Mouse (Mus musculus) CD4-positive helper T cell, adult 2 months (primary cell): ENCODE data around the gene Itgb8.
A peak's percentile ranks its signal among the peaks of the same experiment; 100 is the strongest.

Experiments used
- DNase-seq: peaks from one replicate; pipeline ENCODE4 v3.0.0-alpha.2; 2012; ENCODE audit warnings: low read depth, missing footprints, low spot score

Itgb8 gene

GRCm38 (mm10) chr12:119238696-119239415 lies at the start of gene Itgb8:
Gene Itgb8 (minus strand): TSS chr12:119238802.
- DNase-seq, result peak; percentile 78

DNA sequence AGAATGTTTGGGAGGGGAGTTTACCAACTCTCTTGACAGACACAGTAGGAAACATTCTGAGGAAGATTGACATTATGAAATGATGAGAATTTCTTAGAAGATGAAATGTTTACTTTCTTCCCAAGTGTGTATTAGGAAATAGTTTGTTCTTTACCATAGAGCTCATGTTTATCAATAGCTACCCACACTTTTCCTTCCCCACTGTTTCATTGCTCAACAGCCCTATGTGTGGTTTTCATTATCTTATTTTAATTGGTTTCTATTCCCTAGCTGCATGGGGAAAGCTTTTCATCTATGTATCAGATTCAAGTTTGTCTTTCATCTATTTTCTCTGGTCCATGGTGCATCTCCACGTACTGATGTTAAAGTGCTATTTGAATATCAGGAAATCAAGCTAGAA lies 37.7 kb upstream of the Itgb8 start:
- no peak for DNase-seq

- DNase-seq, result no peak
These were observed 35.0 kb upstream of the Itgb8 start for GRCm38 (mm10) chr12:119273605-119274004.

DNA sequence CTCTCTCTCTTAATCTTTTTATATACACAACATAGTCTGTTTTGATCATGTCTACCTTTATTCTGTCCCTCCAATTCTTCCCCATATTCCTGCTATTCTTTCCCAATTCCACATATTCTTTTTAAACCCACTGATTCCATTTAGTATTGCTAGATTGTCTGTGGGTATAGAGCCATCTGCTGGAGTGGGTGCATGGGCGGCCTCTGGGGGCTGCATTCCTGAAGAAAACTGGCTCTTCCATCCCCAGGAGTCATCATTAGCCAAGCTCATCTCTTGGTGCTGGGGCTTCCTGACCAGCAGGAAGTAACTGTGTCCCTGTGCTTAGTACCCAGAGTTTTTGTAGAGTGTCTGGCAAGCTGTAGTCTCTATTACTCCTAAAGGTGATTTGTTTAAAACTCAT lies 33.4 kb upstream of the Itgb8 start:
- DNase-seq, result no peak

- DNase-seq, result no peak
These were observed 31.4 kb upstream of the Itgb8 start for GRCm38 (mm10) chr12:119270036-119270435.

GRCm38 (mm10) chr12:119268723-119269122 lies 30.1 kb upstream of the Itgb8 start:
- no peak for DNase-seq

- DNase-seq, result no peak
These were observed 25.9 kb upstream of the Itgb8 start for GRCm38 (mm10) chr12:119264506-119264905.

DNA sequence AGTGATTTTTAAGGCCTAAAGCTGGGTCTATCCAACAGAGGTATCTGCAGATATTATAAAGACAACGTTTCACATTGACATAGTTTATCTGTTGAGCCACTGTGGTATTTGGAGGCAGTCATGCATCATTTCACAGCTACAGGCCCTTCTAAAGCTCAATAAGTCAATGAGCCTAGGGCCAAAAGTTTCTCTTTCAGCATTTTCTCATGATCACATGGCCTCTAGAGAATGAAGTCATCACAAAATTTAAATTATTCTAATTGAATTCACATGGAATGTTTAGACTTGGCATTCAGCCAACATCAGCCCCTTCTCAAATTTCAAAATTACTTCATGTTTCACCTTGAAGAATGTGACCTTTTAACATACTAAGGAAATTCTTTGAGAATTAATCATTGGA lies 10.0 kb upstream of the Itgb8 start:
- DNase-seq, result no peak

DNA sequence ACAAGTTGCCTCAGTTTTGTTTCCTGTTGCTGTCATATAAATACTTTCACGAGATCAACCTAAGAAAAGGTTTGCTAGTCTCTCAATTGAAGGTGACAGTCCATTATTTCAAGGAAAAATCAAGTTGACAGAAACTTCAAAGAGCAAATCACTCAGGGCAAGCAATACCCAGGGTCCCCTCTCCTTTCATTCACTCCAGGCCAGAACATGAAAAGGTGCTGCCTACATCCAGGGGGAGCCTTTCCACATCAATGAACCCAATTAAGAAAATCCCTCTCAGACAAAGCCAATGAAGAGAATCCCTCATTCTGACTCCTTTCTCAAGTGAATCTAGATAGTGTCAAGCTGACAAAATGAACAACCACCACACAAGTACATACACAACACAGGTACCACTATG lies 2.5 kb upstream of the Itgb8 start:
- DNase-seq, result no peak

GRCm38 (mm10) chr12:119237921-119238695 lies 494 bp downstream of the Itgb8 start:
- DNase-seq, result peak; percentile 38

DNA sequence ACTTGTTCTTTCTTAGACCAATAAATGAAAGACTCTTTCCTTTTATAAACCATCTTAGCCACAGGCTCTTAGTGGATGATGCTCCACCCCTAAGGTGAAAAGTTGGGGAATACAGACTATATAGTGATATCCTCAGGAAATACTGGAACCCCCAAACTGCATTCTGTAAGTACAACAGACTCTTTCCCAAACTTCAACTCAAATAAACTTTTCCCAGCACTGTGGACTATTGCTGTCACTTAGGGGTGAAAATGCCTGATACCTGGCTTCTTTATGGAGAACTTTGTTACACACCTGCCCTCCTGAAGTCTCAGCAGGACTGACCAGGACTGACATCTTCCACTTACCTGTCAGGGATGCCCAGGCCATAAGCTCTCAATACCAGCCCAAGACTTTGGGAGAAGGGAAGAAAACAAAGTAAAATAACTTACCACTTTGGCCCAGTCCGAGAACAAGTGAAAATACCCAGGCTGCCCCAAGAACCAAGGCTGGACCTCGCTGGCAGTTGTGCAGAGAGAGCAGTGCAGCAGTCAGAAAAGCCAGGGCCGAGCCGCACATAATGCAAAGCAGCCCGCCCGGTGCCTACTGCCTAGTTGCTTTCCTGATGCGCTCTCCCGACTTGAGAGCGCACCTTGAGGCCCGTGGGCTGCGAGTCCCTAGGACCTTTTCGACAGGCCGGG lies 1.2 kb downstream of the Itgb8 start:
- DNase-seq, result no peak

DNA sequence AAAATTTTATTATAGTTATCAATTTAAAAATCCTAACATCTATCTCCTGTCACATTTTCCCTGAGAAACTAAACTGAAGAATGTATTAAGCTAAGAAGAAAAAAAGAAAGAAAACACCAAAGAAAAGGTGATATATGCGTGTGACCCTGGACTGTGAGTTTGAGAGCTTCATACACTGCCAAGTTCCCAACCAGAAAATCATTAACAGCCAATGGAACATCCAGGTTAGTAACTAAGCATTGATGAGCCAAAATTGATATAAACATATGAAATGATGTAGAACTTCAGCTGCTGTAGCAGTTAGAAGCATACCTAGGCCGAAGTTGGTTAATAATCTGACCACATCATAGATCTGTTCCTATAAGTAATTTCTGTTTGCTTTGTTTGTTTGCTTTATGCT lies 6.8 kb downstream of the Itgb8 start:
- DNase-seq, result no peak

- DNase-seq, result no peak
These were observed 8.2 kb downstream of the Itgb8 start for GRCm38 (mm10) chr12:119230444-119230843.

DNA sequence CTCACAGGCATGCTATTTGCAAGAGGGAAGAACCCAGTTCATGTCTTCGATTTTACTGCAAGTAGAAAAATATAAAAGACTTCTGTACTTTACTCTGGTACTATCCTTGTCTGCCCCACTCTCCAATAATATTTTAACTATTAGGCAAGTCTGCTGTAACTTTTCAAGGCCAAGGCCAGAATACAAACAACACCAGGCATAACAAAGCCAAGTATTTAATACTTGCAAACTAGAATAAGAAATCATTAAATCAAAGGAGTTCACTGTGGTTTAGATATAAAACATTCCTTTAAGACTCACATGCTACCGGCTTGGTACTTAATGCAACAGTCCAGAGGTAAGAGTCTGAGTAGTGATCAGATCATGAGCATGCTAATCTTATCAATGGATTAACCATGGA lies 9.0 kb downstream of the Itgb8 start:
- DNase-seq, result no peak

DNA sequence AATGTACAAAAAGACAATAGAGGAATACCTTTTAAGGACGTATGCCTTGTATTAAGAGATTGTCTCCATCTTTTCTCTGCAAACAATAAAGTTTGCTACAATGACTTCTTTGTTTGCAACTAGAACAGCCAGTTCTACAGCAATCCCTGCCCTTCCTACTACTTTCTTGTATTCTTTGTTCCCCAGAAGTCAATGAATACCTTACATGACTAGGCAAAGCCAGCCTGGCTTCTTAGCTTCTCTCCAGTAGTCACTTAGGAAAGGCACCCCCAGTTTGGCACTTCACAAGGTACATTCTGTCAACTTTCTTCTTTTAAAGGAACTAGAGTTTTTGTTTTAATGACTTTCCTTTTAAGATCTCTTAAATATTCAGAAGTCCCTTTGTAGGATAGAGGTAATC lies 10.7 kb downstream of the Itgb8 start:
- DNase-seq, result no peak

- DNase-seq, result no peak
These were observed 13.9 kb downstream of the Itgb8 start for GRCm38 (mm10) chr12:119224699-119225098.

- DNase-seq, result no peak
These were observed 19.2 kb downstream of the Itgb8 start for GRCm38 (mm10) chr12:119219409-119219808.

GRCm38 (mm10) chr12:119217700-119218265 lies 20.8 kb downstream of the Itgb8 start:
- DNase-seq, result no peak

GRCm38 (mm10) chr12:119215225-119215624 lies 23.4 kb downstream of the Itgb8 start:
- no peak for DNase-seq

GRCm38 (mm10) chr12:119211533-119211932 lies 27.1 kb downstream of the Itgb8 start:
- no peak for DNase-seq

DNA sequence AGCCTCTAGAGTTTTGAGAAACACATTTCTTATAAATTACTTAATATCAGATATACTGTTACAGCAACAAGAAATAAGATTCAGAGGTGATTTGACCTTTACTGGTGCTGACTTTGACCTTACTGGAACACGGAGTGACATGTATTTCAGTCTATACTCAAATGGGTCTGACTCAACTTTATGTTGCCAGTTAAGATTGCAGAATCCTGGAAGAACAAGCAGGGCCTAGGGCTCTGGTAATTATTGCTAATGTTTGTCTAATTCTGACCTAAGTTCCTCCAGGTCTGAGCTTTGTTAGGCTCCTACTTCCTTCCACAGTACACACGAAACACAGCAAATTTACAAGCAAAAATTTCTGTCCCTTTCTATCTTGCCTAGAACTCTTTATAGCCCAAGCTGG lies 28.0 kb downstream of the Itgb8 start:
- DNase-seq, result no peak

DNA sequence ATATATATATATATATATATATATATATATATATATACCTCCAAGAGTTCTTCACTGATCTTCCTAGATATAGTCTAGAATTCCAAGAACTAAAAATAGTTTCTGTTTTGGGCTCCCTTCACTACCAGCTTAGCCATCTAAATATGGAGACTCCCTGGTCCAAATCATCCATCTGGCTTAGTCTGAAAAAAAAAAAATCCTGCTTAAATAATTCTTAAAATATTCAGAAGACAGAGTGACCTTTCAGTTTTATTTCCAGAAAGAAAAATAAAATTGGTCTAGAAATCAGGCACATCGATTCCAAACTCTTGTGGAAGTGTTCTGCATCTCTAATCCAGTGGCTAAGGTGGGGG lies 28.6 kb downstream of the Itgb8 start:
- DNase-seq, result no peak
